Mouse (Mus musculus) C2C12 (cell line): ENCODE data around the gene Gm37419. TPM values are rescaled to one million over a fixed set of nuclear protein-coding genes. Genes with fewer than 3 reads are reported as not detected.

Source experiments
- H3K27me3 ChIP-seq: one replicate; pipeline ENCODE4 v1.6.1; 2011; ENCODE audit not compliant: control insufficient read depth, insufficient read depth, insufficient read length
- H3K36me3 ChIP-seq: one replicate; pipeline ENCODE4 v1.6.1; 2011; ENCODE audit not compliant: control insufficient read depth, insufficient read depth
- H3K4me3 ChIP-seq: one replicate; pipeline ENCODE4 v1.5.1; 2011; ENCODE audit warnings: mild to moderate bottlenecking, control low read depth; ENCODE audit not compliant: poor library complexity, insufficient read depth, severe bottlenecking
- H3K79me2 ChIP-seq: one replicate; pipeline ENCODE4 v1.6.1; 2011; ENCODE audit not compliant: control insufficient read depth, insufficient read depth
- H3K79me3 ChIP-seq: one replicate; pipeline ENCODE4 v1.6.1; 2011; ENCODE audit warnings: low read depth, control low read depth
- H3ac ChIP-seq: one replicate; pipeline ENCODE3; 2011; ENCODE audit warnings: low read depth; ENCODE audit not compliant: control insufficient read depth, insufficient read length
- CEBPB ChIP-seq: IDR thresholded peaks from one replicate; pipeline ENCODE4 v1.6.1; 2011; ENCODE audit warnings: low read depth, mild to moderate bottlenecking, control low read depth, moderate library complexity
- CTCF ChIP-seq: IDR thresholded peaks from one replicate; pipeline ENCODE4 v1.5.1; 2011; ENCODE audit not compliant: control insufficient read depth, insufficient read depth, insufficient read length
- FOSL1 ChIP-seq: IDR thresholded peaks from one replicate; pipeline ENCODE4 v1.8.0; 2011; ENCODE audit warnings: mild to moderate bottlenecking, low read length; ENCODE audit not compliant: poor library complexity, insufficient read depth, severe bottlenecking
- MAX ChIP-seq: IDR thresholded peaks from one replicate; pipeline ENCODE4 v1.6.1; 2011; ENCODE audit warnings: mild to moderate bottlenecking, control low read depth
- MYOD1 ChIP-seq: IDR thresholded peaks from one replicate; pipeline ENCODE4 v1.6.1; 2011; ENCODE audit warnings: low read depth; ENCODE audit not compliant: control insufficient read depth, insufficient read length
- MYOG ChIP-seq: IDR thresholded peaks from one replicate; pipeline ENCODE4 v1.6.1; 2011; ENCODE audit not compliant: control insufficient read depth, insufficient read length; ENCODE audit errors: extremely low read depth
- USF1 ChIP-seq: IDR thresholded peaks from one replicate; pipeline ENCODE4 v1.6.1; 2011; ENCODE audit warnings: low read depth, mild to moderate bottlenecking, control low read depth, moderate library complexity
- polyA plus RNA-seq: library from polyadenylated mRNA; unstranded; fragments of >200 nt; fragmentation: generic; extraction: Trizol; gene quantifications from one replicate; pipeline ENCODE4 v1.2.1, GENCODE M21; 2012; ENCODE audit warnings: missing spikeins

The Gm37419 gene
- polyA plus RNA-seq, 1 experiment: not detected

DNA sequence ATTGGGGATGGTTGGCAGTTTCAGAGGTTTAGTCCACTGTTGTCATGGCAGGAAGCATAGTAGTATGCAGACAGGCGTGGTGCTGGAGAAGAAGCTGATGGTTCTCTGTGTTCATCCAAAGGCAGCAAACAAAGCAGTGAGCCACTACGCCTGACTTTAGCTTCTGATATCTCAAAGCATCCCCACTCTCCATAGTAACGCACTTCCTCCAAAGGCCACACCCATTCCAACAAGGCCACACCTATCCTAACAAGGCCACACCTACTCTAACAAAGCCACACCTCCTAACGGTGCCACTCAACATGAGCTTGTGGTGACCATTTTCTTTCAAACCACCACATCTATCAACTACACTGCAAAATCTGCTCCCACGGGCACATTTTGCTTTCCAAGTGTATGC, 45.0 kb downstream of the Gm37419 start:
- no peaks in the 10 kb centered on the region for H3K27me3 ChIP-seq
- H3K36me3 ChIP-seq: no peaks in the 10 kb centered on the region
- H3ac ChIP-seq: no peak overlapping the region
- H3K79me2 ChIP-seq: no peaks in the 10 kb centered on the region
- no peaks in the 10 kb centered on the region for H3K79me3 ChIP-seq
- no peak overlapping the region for H3K4me3 ChIP-seq
- TF ChIP-seq MAX: no peak
- no peak for TF ChIP-seq MYOG

DNA sequence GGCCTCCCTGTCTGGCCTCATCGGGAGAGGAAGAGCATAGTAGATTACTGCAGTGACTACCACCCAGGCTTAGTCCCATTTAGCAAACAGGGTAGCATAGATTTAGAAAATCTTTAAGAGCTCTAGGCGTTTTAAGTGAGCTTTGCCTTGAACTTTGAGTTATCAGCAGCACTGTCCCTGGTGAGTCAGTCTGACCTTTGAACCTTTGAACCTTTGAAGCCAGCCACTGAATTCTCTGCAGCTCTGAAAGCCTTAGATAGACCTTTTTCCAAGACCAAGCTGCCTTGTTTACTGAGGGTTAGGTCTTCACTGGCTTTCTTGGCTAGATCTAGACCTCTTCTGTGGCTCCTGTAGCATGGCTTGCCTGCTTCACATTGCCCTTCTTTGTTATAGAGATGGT, 46.2 kb downstream of the Gm37419 start:
- H3K79me3 ChIP-seq: no peaks in the 10 kb centered on the region
- no peaks in the 10 kb centered on the region for H3K36me3 ChIP-seq
- TF ChIP-seq MYOG (no peak), CTCF (no peak), USF1 (no peak), CEBPB (no peak), MYOD1 (no peak), MAX (no peak), FOSL1 (no peak)
- no peaks in the 10 kb centered on the region for H3K27me3 ChIP-seq
- no peaks in the 10 kb centered on the region for H3K79me2 ChIP-seq
- H3ac ChIP-seq: no peak overlapping the region
- H3K4me3 ChIP-seq: no peak overlapping the region

DNA sequence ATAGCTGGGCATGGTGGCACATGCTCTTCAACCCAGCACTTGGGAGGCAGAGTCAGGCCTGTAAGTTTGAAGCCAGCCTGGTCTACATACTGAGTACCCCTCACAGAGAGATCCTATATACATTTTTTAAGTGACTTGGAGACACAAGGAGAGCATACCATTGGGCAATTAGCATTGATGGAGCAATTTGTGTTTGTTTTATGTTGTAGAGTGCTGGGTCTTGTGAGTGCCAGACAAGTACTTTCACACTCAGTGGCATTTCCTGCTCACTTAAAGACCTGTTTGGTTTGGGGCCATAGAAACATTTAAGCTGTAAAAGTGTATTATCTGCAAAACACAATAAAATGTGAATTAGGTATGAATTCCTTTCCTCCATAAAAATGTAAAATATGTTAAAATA, 47.5 kb downstream of the Gm37419 start:
- Histone ChIP-seq H3K79me3 (no peaks in the 10 kb centered on the region), H3K4me3 (no peak overlapping the region), H3K27me3 (no peaks in the 10 kb centered on the region), H3K36me3 (no peaks in the 10 kb centered on the region), H3ac (no peak overlapping the region), H3K79me2 (no peaks in the 10 kb centered on the region)
- TF ChIP-seq MYOG (no peak), MAX (no peak)

- Histone ChIP-seq H3K27me3 (no peaks in the 10 kb centered on the region), H3K79me3 (no peaks in the 10 kb centered on the region), H3K36me3 (no peaks in the 10 kb centered on the region), H3K79me2 (no peaks in the 10 kb centered on the region), H3K4me3 (no peak overlapping the region), H3ac (no peak overlapping the region)
- TF ChIP-seq MYOG: no peak
- TF ChIP-seq USF1: no peak
- TF ChIP-seq FOSL1: no peak
- TF ChIP-seq CEBPB: no peak
- TF ChIP-seq MYOD1: no peak
- no peak for TF ChIP-seq MAX
- no peak for TF ChIP-seq CTCF
Observed at GRCm38 (mm10) chr16:24036398-24036797, 48.1 kb downstream of the Gm37419 start.

Other genes with a start within 250 kb of the Gm37419 start
- not detected for gene Sst, start 97.5 kb upstream of the Gm37419 start, polyA plus RNA-seq
- gene Rtp2, start 56.1 kb upstream of the Gm37419 start, polyA plus RNA-seq: not detected
- gene Bcl6, start 370 bp downstream of the Gm37419 start, polyA plus RNA-seq: 6.2 TPM